Mouse (Mus musculus): ENCODE measurements around the gene Ppp2r2d.

DNA sequence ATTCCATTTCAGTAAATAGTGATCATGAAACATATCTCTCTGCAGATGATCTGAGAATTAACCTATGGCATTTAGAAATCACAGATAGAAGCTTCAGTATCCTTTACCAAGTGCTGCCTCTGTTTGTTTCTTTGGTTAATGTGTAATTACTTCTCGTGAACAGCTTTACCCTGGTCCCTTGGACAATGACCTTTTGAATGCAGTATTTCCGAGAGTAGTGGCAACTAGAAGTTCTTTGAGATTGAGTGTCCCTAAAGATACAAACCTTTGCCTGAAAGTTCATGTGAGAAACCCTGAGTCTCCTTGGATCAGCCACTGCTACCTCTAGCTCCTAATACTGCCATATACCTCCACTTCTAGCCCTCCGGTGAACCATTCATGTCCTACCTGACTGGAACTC lies 27.1 kb downstream of the Ppp2r2d start:
- TF ChIP-seq CTCF (IDR thresholded peaks at IDR 0.05; ENCODE audit: low read depth, low read length) (no peak), POLR2A (IDR thresholded peaks at IDR 0.05; ENCODE audit: borderline replicate concordance, low read depth, low read length) (no peak)
